Mouse (Mus musculus): ENCODE results near the gene Tmem198. TPM values are rescaled to one million over a fixed set of nuclear protein-coding genes. Genes with fewer than 3 reads are reported as not detected.
A peak's percentile ranks its signal among the peaks of the same experiment; 100 is the strongest.

Tmem198 gene
- polyA plus RNA-seq, 1 experiment from 2014 or later = 13.0 TPM

DNA sequence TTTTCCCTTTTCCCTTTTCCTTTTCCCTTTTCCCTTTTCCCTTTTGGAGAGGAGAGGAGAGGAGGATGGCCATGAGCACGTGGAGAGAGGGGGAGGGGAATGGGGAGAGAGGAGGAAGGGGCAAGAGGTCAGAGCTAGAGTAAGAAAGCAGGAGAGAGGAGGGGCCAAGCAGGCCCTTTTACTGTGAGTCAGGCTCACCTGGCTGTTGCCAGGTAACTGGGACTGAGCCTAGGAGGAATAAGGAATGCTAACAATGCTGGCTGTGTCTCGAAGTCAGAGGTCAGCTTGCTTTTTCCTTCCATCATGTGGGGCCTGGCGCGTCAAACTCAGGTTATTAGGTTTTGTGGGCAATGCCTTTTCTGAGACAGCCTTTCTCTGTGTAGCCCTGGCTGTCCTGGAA, 38.7 kb downstream of the Tmem198 start:
- H3K27ac ChIP-seq (ENCODE audit: low read depth, low read length) = no peak overlapping the region
- H3K9ac ChIP-seq (ENCODE audit: low read length) = no peak overlapping the region
- no peaks in the 10 kb centered on the region for H3K9me3 ChIP-seq (ENCODE audit: control insufficient read depth, low read length)
- H3K4me1 ChIP-seq (ENCODE audit: control insufficient read depth, insufficient read depth, low read length) = no peaks in the 10 kb centered on the region; the same call in 1 of the 2 replicates
- DNase-seq (ENCODE audit: low spot score, missing footprints) (peak; percentile 71), ATAC-seq (ENCODE audit: low FRiP score) (no peak)
- 61% methylated on average over 3 of the region's 4 CpGs for WGBS
- no peaks in the 10 kb centered on the region for H3K27me3 ChIP-seq (ENCODE audit: control insufficient read depth, insufficient read depth, low read length)
- no peak overlapping the region for H3K4me2 ChIP-seq
- H3K36me3 ChIP-seq (ENCODE audit: control insufficient read depth, insufficient read depth, low read length) = no peaks in the 10 kb centered on the region
- H3K4me3 ChIP-seq (ENCODE audit: low read depth, low read length) = no peak overlapping the region

- no peak overlapping the region for H3K4me2 ChIP-seq
- H3K36me3 ChIP-seq (ENCODE audit: control insufficient read depth, insufficient read depth, low read length) = no peaks in the 10 kb centered on the region
- H3K27me3 ChIP-seq (ENCODE audit: control insufficient read depth, insufficient read depth, low read length) = no peaks in the 10 kb centered on the region
- WGBS = 98% methylated on average over 4 of the region's 4 CpGs
- H3K4me1 ChIP-seq (ENCODE audit: control insufficient read depth, insufficient read depth, low read length) = no peaks in the 10 kb centered on the region; the same call in 1 of the 2 replicates
- no peak overlapping the region for H3K9ac ChIP-seq (ENCODE audit: low read length)
- ATAC-seq (ENCODE audit: low FRiP score) (no peak), DNase-seq (ENCODE audit: low spot score, missing footprints) (peak; percentile 73)
- no peak overlapping the region for H3K27ac ChIP-seq (ENCODE audit: low read depth, low read length)
- H3K4me3 ChIP-seq (ENCODE audit: low read depth, low read length) = no peak overlapping the region
- no peaks in the 10 kb centered on the region for H3K9me3 ChIP-seq (ENCODE audit: control insufficient read depth, low read length)
These were observed 39.1 kb downstream of the Tmem198 start for GRCm38 (mm10) chr1:75518427-75518826.

- 90% methylated on average over 5 of the region's 5 CpGs for WGBS
- no peaks in the 10 kb centered on the region for H3K9me3 ChIP-seq (ENCODE audit: control insufficient read depth, low read length)
These were observed 40.2 kb downstream of the Tmem198 start for GRCm38 (mm10) chr1:75519576-75519975.

GRCm38 (mm10) chr1:75521321-75522031, 42.1 kb downstream of the Tmem198 start, which contains the start of gene Stk11ip:
TSS of gene Stk11ip (plus strand) at chr1:75521529.
- peak; percentile 98 for ATAC-seq (ENCODE audit: low FRiP score)
- under 1% methylated on average over 46 of the region's 46 CpGs for WGBS

More at GRCm38 (mm10) chr1:75519576-75519975, 40.2 kb downstream of the Tmem198 start:
- no peak for DNase-seq (ENCODE audit: low spot score, missing footprints)
- Histone ChIP-seq H3K9ac (ENCODE audit: low read length) (no peak overlapping the region), H3K27ac (ENCODE audit: low read depth, low read length) (no peak overlapping the region), H3K4me3 (ENCODE audit: low read depth, low read length) (no peak overlapping the region), H3K4me2 (no peak overlapping the region), H3K36me3 (ENCODE audit: control insufficient read depth, insufficient read depth, low read length) (no peaks in the 10 kb centered on the region), H3K27me3 (ENCODE audit: control insufficient read depth, insufficient read depth, low read length) (no peaks in the 10 kb centered on the region), H3K4me1 (ENCODE audit: control insufficient read depth, insufficient read depth, low read length) (no peaks in the 10 kb centered on the region; the same call in 1 of the 2 replicates)
- ATAC-seq (ENCODE audit: low FRiP score) = no peak

DNA sequence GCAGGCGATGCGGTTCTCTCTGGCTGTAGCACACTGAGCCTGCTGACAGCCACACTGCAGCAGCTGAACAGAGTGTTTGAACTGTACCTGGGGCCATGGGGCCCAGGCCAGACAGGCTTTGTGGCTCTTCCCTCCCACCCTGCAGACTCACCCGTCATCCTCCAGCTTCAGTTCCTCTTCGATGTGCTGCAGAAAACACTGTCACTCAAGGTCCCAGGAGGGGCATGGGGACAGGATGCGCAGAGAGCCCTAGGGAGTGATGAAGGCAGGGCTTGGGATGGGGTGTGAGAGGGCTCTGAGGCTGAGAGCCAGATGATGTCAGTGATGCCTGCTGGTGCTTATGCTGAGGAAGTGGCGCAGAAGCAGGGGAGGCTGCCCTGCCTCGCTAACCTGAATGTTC, 45.3 kb downstream of the Tmem198 start:
- ATAC-seq (ENCODE audit: low FRiP score) = no peak
- peaks cover 5% of the 10 kb centered on the region for H3K36me3 ChIP-seq (ENCODE audit: control insufficient read depth, insufficient read depth, low read length)
- no peak overlapping the region for H3K4me2 ChIP-seq
- no peaks in the 10 kb centered on the region; the same call in 1 of the 2 replicates for H3K4me1 ChIP-seq (ENCODE audit: control insufficient read depth, insufficient read depth, low read length)
- H3K27ac ChIP-seq (ENCODE audit: low read depth, low read length) = no peak overlapping the region
- H3K4me3 ChIP-seq (ENCODE audit: low read depth, low read length) = no peak overlapping the region
- WGBS = 91% methylated on average over 7 of the region's 7 CpGs
- H3K9me3 ChIP-seq (ENCODE audit: control insufficient read depth, low read length) = no peaks in the 10 kb centered on the region
- H3K9ac ChIP-seq (ENCODE audit: low read length) = no peak overlapping the region
- no peak for DNase-seq (ENCODE audit: low spot score, missing footprints)
- H3K27me3 ChIP-seq (ENCODE audit: control insufficient read depth, insufficient read depth, low read length) = no peaks in the 10 kb centered on the region

More at GRCm38 (mm10) chr1:75521321-75522031, 42.1 kb downstream of the Tmem198 start, which contains the start of gene Stk11ip:
- Histone ChIP-seq H3K36me3 (ENCODE audit: control insufficient read depth, insufficient read depth, low read length) (no peaks in the 10 kb centered on the region), H3K4me3 (ENCODE audit: low read depth, low read length) (peak within 1 kb of the TSS; percentile 53), H3K4me1 (ENCODE audit: control insufficient read depth, insufficient read depth, low read length) (no peaks in the 10 kb centered on the region; the same call in 1 of the 2 replicates), H3K9ac (ENCODE audit: low read length) (peak within 1 kb of the TSS; percentile 56), H3K9me3 (ENCODE audit: control insufficient read depth, low read length) (no peaks in the 10 kb centered on the region), H3K27me3 (ENCODE audit: control insufficient read depth, insufficient read depth, low read length) (no peaks in the 10 kb centered on the region), H3K4me2 (peak within 1 kb of the TSS; percentile 59), H3K27ac (ENCODE audit: low read depth, low read length) (peak within 1 kb of the TSS; percentile 76)
- DNase-seq (ENCODE audit: low spot score, missing footprints) = peak; percentile 100

DNA sequence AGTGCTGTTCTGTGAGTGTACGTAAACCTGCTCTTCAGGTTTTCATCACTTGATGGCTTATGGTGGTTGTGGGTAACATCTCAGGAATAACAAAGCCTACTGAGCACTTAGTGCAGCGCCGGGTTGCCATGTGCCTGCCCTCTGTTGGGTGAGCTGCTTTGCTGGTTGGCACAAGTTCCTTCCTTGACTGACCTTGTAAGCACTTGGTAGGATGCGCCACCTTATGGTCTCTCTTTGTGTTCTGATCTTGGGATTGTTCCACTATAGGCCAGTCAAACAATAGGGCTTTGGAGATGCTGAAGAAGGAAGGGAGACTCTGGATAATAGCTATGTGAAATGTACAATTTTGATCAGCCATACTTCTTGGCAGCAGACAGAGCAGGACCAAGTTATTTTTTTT, 51.2 kb downstream of the Tmem198 start:
- no peaks in the 10 kb centered on the region for H3K27me3 ChIP-seq (ENCODE audit: control insufficient read depth, insufficient read depth, low read length)
- H3K9me3 ChIP-seq (ENCODE audit: control insufficient read depth, low read length) = no peaks in the 10 kb centered on the region
- H3K4me3 ChIP-seq (ENCODE audit: low read depth, low read length) = no peak overlapping the region
- DNase-seq (ENCODE audit: low spot score, missing footprints) (peak; percentile 19), ATAC-seq (ENCODE audit: low FRiP score) (no peak)
- WGBS = 84% methylated on average over 4 of the region's 4 CpGs
- H3K4me1 ChIP-seq (ENCODE audit: control insufficient read depth, insufficient read depth, low read length) = no peaks in the 10 kb centered on the region
- H3K36me3 ChIP-seq (ENCODE audit: control insufficient read depth, insufficient read depth, low read length) = peaks cover 5% of the 10 kb centered on the region
- H3K9ac ChIP-seq (ENCODE audit: low read length) = no peak overlapping the region
- H3K4me2 ChIP-seq = no peak overlapping the region
- no peak overlapping the region for H3K27ac ChIP-seq (ENCODE audit: low read depth, low read length)

GRCm38 (mm10) chr1:75532280-75533172, 53.2 kb downstream of the Tmem198 start:
- Histone ChIP-seq H3K4me3 (ENCODE audit: low read depth, low read length) (no peak overlapping the region), H3K4me1 (ENCODE audit: control insufficient read depth, insufficient read depth, low read length) (no peaks in the 10 kb centered on the region), H3K9me3 (ENCODE audit: control insufficient read depth, low read length) (no peaks in the 10 kb centered on the region), H3K4me2 (no peak overlapping the region), H3K9ac (ENCODE audit: low read length) (no peak overlapping the region), H3K27me3 (ENCODE audit: control insufficient read depth, insufficient read depth, low read length) (no peaks in the 10 kb centered on the region), H3K27ac (ENCODE audit: low read depth, low read length) (no peak overlapping the region), H3K36me3 (ENCODE audit: control insufficient read depth, insufficient read depth, low read length) (no peaks in the 10 kb centered on the region; the same call in 1 of the 2 replicates)
- 90% methylated on average over 19 of the region's 19 CpGs for WGBS
- ATAC-seq (ENCODE audit: low FRiP score) (no peak), DNase-seq (ENCODE audit: low spot score, missing footprints) (no peak)

GRCm38 (mm10) chr1:75533325-75534252, 54.3 kb downstream of the Tmem198 start:
- Histone ChIP-seq H3K36me3 (ENCODE audit: control insufficient read depth, insufficient read depth, low read length) (no peaks in the 10 kb centered on the region; the same call in 1 of the 2 replicates), H3K4me3 (ENCODE audit: low read depth, low read length) (no peak overlapping the region), H3K9me3 (ENCODE audit: control insufficient read depth, low read length) (no peaks in the 10 kb centered on the region), H3K27me3 (ENCODE audit: control insufficient read depth, insufficient read depth, low read length) (no peaks in the 10 kb centered on the region), H3K4me2 (no peak overlapping the region), H3K27ac (ENCODE audit: low read depth, low read length) (no peak overlapping the region), H3K4me1 (ENCODE audit: control insufficient read depth, insufficient read depth, low read length) (no peaks in the 10 kb centered on the region), H3K9ac (ENCODE audit: low read length) (no peak overlapping the region)
- ATAC-seq (ENCODE audit: low FRiP score) (no peak), DNase-seq (ENCODE audit: low spot score, missing footprints) (peak; percentile 35)
- WGBS = 87% methylated on average over 19 of the region's 19 CpGs
